ENCODE assay signal across 22 mouse cellular contexts in genomic region chr12:26357246-26357645, GRCm38 (mm10). TPM values are rescaled to one million over a fixed set of nuclear protein-coding genes. Genes with fewer than 3 reads are reported as not detected.
DNase-seq lines count a peak whose midpoint lies in the region; ATAC-seq and TF ChIP-seq lines count a peak whose summit lies in the region.
"Had no signal": no experiment of that assay in that cellular context is flagged by ENCODE, and none has a peak within 500 bp of the region (broad histone marks: within the 10 kb centered on the region; RNA-seq: fewer than 3 reads in every experiment).

No protein-coding gene starts in this region.

- H3K36me3 ChIP-seq in hindbrain, embryonic 16.5 days (ENCODE audit: control insufficient read depth, insufficient read depth, low read length), result 0 out of 2 replicates have a peak, but pooled peaks cover 3% of the 10 kb centered on the region
- 0 out of 2 replicates have a peak, but pooled peaks cover 3% of the 10 kb centered on the region for H3K36me3 ChIP-seq in hindbrain, embryonic 13.5 days
- 0 out of 2 replicates have a peak, but pooled peaks cover 3% of the 10 kb centered on the region for H3K36me3 ChIP-seq in forebrain, embryonic 16.5 days (ENCODE audit: control insufficient read depth, insufficient read depth)
- no peaks in the 10 kb centered on the region for H3K36me3 ChIP-seq in midbrain, embryonic 15.5 days (replicated peaks)

- peaks cover 12% of the 10 kb centered on the region for H3K4me1 ChIP-seq in hindbrain, embryonic 16.5 days (ENCODE audit: control insufficient read depth, insufficient read depth, low read depth, low read length)
- peaks cover 34% of the 10 kb centered on the region for H3K4me1 ChIP-seq in hindbrain, embryonic 13.5 days (replicated peaks)
- H3K4me1 ChIP-seq in forebrain, embryonic 16.5 days (replicated peaks; ENCODE audit: control insufficient read depth, insufficient read depth, low read length), result peaks cover 13% of the 10 kb centered on the region
- peaks cover 18% of the 10 kb centered on the region for H3K4me1 ChIP-seq in midbrain, embryonic 15.5 days

- H3K27me3 ChIP-seq in hindbrain, embryonic 16.5 days (replicated peaks; ENCODE audit: control insufficient read depth, insufficient read depth, low read length), result no peaks in the 10 kb centered on the region
- H3K27me3 ChIP-seq in hindbrain, embryonic 13.5 days, result no peaks in the 10 kb centered on the region
- H3K27me3 ChIP-seq in forebrain, embryonic 16.5 days (replicated peaks; ENCODE audit: control insufficient read depth, insufficient read depth, low read length), result no peaks in the 10 kb centered on the region
- H3K27me3 ChIP-seq in midbrain, embryonic 15.5 days (replicated peaks), result no peaks in the 10 kb centered on the region
- H3K27me3 ChIP-seq: heart, embryonic 13.5 days; neural tube, embryonic 15.5 days had no signal

- H3K9ac ChIP-seq in hindbrain, embryonic 16.5 days (ENCODE audit: low read depth, low read length), result no peak overlapping the region
- H3K9ac ChIP-seq in hindbrain, embryonic 13.5 days, result no peak overlapping the region
- no peak overlapping the region for H3K9ac ChIP-seq in forebrain, embryonic 16.5 days (replicated peaks; ENCODE audit: low read depth, low read length)
- no peak overlapping the region for H3K9ac ChIP-seq in midbrain, embryonic 15.5 days
- H3K9ac ChIP-seq: heart, embryonic 13.5 days; neural tube, embryonic 15.5 days had no signal

- 76% methylated on average over 4 of the region's 4 CpGs for WGBS in hindbrain, embryonic 16.5 days
- WGBS in hindbrain, embryonic 13.5 days, result 74% methylated on average over 4 of the region's 4 CpGs
- WGBS in forebrain, embryonic 16.5 days, result 77% methylated on average over 4 of the region's 4 CpGs
- WGBS in midbrain, embryonic 15.5 days, result 77% methylated on average over 4 of the region's 4 CpGs

- ATAC-seq in hindbrain, embryonic 16.5 days, result no peak
- ATAC-seq in hindbrain, embryonic 13.5 days (ENCODE audit: low FRiP score), result no peak
- peak; percentile 54 for ATAC-seq in forebrain, embryonic 16.5 days
- ATAC-seq in midbrain, embryonic 15.5 days (replicated peaks), result no peak
- ATAC-seq: inflammation-experienced regulatory T-cells, adult 6 months had no signal

- peak overlapping the region; percentile 59 for H3K27ac ChIP-seq in gastrocnemius, adult 2 months
- H3K27ac ChIP-seq in hindbrain, embryonic 16.5 days (ENCODE audit: low read depth, low read length), result 0 out of 2 replicates have a peak overlapping the region, but pooled peaks have one; percentile 29
- no peak overlapping the region; the same call in 1 of the 2 replicates for H3K27ac ChIP-seq in hindbrain, embryonic 13.5 days
- H3K27ac ChIP-seq in forebrain, embryonic 16.5 days (ENCODE audit: low read length), result peak overlapping the region; percentile 50
- H3K27ac ChIP-seq in midbrain, embryonic 15.5 days, result peak overlapping the region; percentile 27; the same call in 1 of the 2 replicates
- H3K27ac ChIP-seq: layer of hippocampus, adult 2 months; neural tube, embryonic 15.5 days had no signal

- no peak overlapping the region for H3K4me3 ChIP-seq in gastrocnemius, adult 2 months
- H3K4me3 ChIP-seq in hindbrain, embryonic 16.5 days (ENCODE audit: low read length), result no peak overlapping the region
- H3K4me3 ChIP-seq in hindbrain, embryonic 13.5 days, result no peak overlapping the region
- no peak overlapping the region for H3K4me3 ChIP-seq in forebrain, embryonic 16.5 days (replicated peaks; ENCODE audit: low read length)
- no peak overlapping the region for H3K4me3 ChIP-seq in midbrain, embryonic 15.5 days
- H3K4me3 ChIP-seq: heart, embryonic 13.5 days; layer of hippocampus, adult 2 months; myocyte; neural tube, embryonic 15.5 days had no signal

- no peak overlapping the region for H3K4me2 ChIP-seq in hindbrain, embryonic 16.5 days (ENCODE audit: low read length)
- no peak overlapping the region for H3K4me2 ChIP-seq in hindbrain, embryonic 13.5 days
- H3K4me2 ChIP-seq in forebrain, embryonic 16.5 days (ENCODE audit: low read length), result no peak overlapping the region
- H3K4me2 ChIP-seq in midbrain, embryonic 15.5 days, result no peak overlapping the region
- H3K4me2 ChIP-seq: heart, embryonic 13.5 days; neural tube, embryonic 15.5 days had no signal

- DNase-seq in gastrocnemius, adult 2 months, result no peak
- DNase-seq in gastrocnemius, adult 8-10 months (ENCODE audit: low spot score in 2 of 2), result no peak
- no peak for DNase-seq in adrenal gland, postnatal 10 days
- DNase-seq: cerebellum, adult 11-12 months; cerebellum, postnatal 14 days; gastrocnemius, postnatal 10 days; heart, postnatal 4 days; kidney, adult 18-20 months; kidney, postnatal 14 days; lung, postnatal 4 days; right cerebral cortex, adult 18-20 months; right cerebral cortex, postnatal 4 days; thymus, postnatal 25 days had no signal

- H3K9me3 ChIP-seq in hindbrain, embryonic 16.5 days (ENCODE audit: control insufficient read depth, low read length), result no peaks in the 10 kb centered on the region
- H3K9me3 ChIP-seq in hindbrain, embryonic 13.5 days, result no peaks in the 10 kb centered on the region
- H3K9me3 ChIP-seq in forebrain, embryonic 16.5 days (ENCODE audit: control insufficient read depth, low read length), result no peaks in the 10 kb centered on the region
- no peaks in the 10 kb centered on the region for H3K9me3 ChIP-seq in midbrain, embryonic 15.5 days
- H3K9me3 ChIP-seq: heart, embryonic 13.5 days; neural tube, embryonic 15.5 days had no signal

- TF ChIP-seq CTCF in gastrocnemius, adult 2 months (IDR thresholded peaks at IDR 0.05), result no peak

- intact Hi-C loops in gastrocnemius, adult 2 months (cut with DNase I), result no loop called here

RNA-seq across cellular contexts. Expression of gene Rnf144a, which starts 57.8 kb away (rescaled TPM):
- 1 to 10 TPM; 3.3 to 4.6 TPM for total RNA-seq in gastrocnemius, adult 2 months (2021)
- total RNA-seq in gastrocnemius, adult 8-10 months (2022), result 1 to 10 TPM; 2.3 to 3.1 (median 3.0) TPM
- polyA plus RNA-seq in hindbrain, embryonic 16.5 days (2015; fragmentation: Nextera tagmentation; extraction: Ambion mirVana), result 21.6 and 26.4 TPM in 2 replicates
- 26.0 and 26.6 TPM in 2 replicates for polyA plus RNA-seq in hindbrain, embryonic 13.5 days (2015; fragmentation: Nextera tagmentation; extraction: Ambion mirVana)
- polyA plus RNA-seq in forebrain, embryonic 16.5 days (2015; fragmentation: Nextera tagmentation; extraction: Ambion mirVana), result 38.2 and 38.9 TPM in 2 replicates
- 29.9 and 30.8 TPM in 2 replicates for polyA plus RNA-seq in midbrain, embryonic 15.5 days (2015; fragmentation: Nextera tagmentation; extraction: Ambion mirVana)
- 10 to 100 TPM; 32.3 to 48.8 TPM for total RNA-seq in adrenal gland, postnatal 10 days (2021)
- polyA plus RNA-seq: myocyte had no signal
